Mouse (Mus musculus): ENCODE data around the gene Cd248. TPM values are rescaled to one million over a fixed set of nuclear protein-coding genes. Genes with fewer than 3 reads are reported as not detected.

Gene Cd248
- polyA plus RNA-seq, 1 experiment from 2014 or later = 19.9 TPM

DNA sequence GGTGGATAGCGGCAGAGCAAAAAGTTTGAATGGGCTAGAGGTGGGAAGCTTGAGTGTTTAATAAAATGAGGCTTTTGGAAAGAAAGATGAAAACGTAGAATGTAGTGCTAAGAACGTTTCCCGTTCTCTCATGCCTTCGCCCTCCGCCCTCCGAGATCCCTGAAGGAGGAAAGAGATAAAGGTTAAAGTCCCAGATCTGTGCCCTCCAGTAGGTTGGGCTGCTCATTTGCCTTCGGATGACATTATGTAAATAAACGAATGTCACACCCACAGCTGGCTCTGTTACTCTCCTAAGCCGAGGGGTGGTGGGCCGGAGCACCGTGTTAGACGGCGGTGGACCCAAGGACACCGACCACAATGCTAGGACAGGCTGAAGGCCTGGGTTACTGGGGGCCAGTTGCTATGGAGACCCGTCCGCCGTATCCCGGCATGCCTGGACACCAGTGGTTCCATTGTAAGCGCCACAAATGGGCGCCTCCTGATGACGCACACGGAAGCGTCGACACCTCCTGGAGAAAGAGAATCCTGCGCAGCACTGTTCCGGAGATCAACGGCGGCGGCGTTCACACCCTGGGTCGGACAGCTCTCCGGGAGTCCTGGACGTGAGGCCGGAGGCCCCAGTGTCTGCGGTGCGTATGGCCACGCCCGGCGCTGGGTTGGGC lies 26.9 kb upstream of the Cd248 start, which contains the start of gene Brms1:
Brms1 (plus strand) TSS at position 493 of the 662 bp plus-strand sequence.
- Histone ChIP-seq H3K27ac (replicated peaks) (peak within 1 kb of the TSS; percentile 66), H3K4me3 (replicated peaks) (peak within 1 kb of the TSS; percentile 89), H3K36me3 (peaks cover 18% of the 10 kb centered on the region), H3K4me2 (peak within 1 kb of the TSS; percentile 95), H3K9me3 (replicated peaks) (no peaks in the 10 kb centered on the region), H3K4me1 (peaks cover 46% of the 10 kb centered on the region), H3K9ac (replicated peaks) (peak within 1 kb of the TSS; percentile 81), H3K27me3 (replicated peaks) (no peaks in the 10 kb centered on the region)
- WGBS = 7% methylated on average over 40 of the region's 40 CpGs
- peak; percentile 46 for ATAC-seq (ENCODE audit: low FRiP score)

DNA sequence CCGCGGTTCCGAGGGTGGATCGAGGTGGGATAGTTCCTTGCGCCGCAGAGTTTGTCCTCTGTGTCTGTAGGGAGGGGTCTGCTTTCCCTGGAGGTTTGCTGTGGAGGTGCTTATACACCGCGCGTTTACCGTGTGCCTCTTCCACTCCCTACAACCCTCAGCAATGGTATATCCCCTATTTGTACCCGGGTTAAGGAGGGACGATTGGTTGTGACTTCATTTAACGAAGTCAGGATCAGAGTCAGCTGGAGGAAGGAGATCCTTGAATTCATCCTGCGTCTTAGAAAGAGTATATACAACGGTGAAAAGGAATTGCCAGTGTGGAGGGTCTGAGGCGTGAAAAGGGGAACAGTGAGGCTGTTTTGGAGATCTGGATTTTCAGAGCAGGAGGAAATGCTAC lies 26.3 kb upstream of the Cd248 start:
- H3K27ac ChIP-seq (replicated peaks) = peak overlapping the region; percentile 66; the same call in 1 of the 2 replicates
- H3K36me3 ChIP-seq = peaks cover 24% of the 10 kb centered on the region
- H3K4me1 ChIP-seq = peaks cover 46% of the 10 kb centered on the region
- H3K9me3 ChIP-seq (replicated peaks) = no peaks in the 10 kb centered on the region
- no peaks in the 10 kb centered on the region for H3K27me3 ChIP-seq (replicated peaks)
- WGBS = 1% methylated on average over 16 of the region's 16 CpGs
- ATAC-seq (ENCODE audit: low FRiP score) = no peak
- H3K9ac ChIP-seq (replicated peaks) = peak overlapping the region; percentile 81
- H3K4me2 ChIP-seq = peak overlapping the region; percentile 95
- H3K4me3 ChIP-seq (replicated peaks) = peak overlapping the region; percentile 89

GRCm38 (mm10) chr19:5045531-5045930 lies 22.3 kb upstream of the Cd248 start:
- WGBS = 84% methylated on average over 4 of the region's 4 CpGs
- Histone ChIP-seq H3K4me1 (peaks cover 32% of the 10 kb centered on the region), H3K4me3 (replicated peaks) (no peak overlapping the region), H3K36me3 (peaks cover 49% of the 10 kb centered on the region), H3K9me3 (replicated peaks) (no peaks in the 10 kb centered on the region), H3K9ac (replicated peaks) (no peak overlapping the region), H3K4me2 (no peak overlapping the region), H3K27me3 (replicated peaks) (peaks cover 8% of the 10 kb centered on the region), H3K27ac (replicated peaks) (no peak overlapping the region)
- ATAC-seq (ENCODE audit: low FRiP score) = no peak

DNA sequence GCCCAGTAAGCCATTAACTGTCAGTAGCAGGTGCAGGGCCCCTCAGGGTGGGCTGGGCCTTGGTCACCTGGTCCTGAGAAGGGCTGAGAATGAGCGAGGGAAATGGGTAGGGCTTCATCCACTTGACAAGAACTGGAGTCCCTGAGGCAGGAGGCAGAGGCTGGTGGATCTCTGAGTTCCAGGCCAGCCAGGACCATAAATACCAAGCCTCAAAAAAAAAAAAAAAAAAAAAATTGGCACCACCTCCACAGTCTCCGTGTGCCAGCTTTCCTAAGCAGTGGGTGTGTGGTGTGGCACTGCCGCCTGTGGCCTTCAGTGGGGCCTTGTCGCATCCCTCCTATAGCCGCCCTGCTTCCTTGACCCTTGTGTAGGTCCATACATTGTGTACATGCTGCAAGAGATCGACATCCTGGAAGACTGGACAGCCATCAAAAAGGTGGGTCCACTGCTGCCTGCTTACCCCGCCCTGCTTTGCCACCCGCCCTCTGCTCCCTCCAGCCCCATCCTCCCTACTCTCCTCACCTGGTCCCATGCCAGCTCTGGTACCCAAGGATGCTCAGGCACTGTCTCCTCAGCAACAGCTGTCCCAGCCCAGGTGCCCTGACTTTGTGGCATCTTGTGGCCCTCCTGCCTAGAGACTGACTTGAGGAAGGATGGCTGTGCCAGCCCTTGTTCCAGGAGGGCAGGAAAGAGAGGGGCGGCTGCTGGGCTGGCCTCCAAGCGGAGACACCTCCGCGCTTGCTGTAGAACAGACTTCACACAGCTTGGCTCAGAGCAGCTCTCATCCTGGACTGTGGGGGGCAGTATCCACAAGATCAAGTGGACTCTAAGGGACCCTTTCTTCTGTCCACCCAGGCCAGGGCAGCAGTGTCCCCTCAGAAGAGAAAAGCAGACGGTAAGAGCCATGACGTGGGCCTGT lies 19.5 kb upstream of the Cd248 start:
- Histone ChIP-seq H3K4me3 (replicated peaks) (no peak overlapping the region), H3K27ac (replicated peaks) (no peak overlapping the region), H3K4me2 (no peak overlapping the region), H3K27me3 (replicated peaks) (peaks cover 37% of the 10 kb centered on the region), H3K4me1 (peaks cover 13% of the 10 kb centered on the region), H3K9me3 (replicated peaks) (no peaks in the 10 kb centered on the region), H3K36me3 (peaks cover 46% of the 10 kb centered on the region), H3K9ac (replicated peaks) (no peak overlapping the region; the same call in 1 of the 2 replicates)
- WGBS = 84% methylated on average over 14 of the region's 14 CpGs
- no peak for ATAC-seq (ENCODE audit: low FRiP score)

- Histone ChIP-seq H3K9me3 (replicated peaks) (no peaks in the 10 kb centered on the region), H3K4me2 (no peak overlapping the region), H3K9ac (replicated peaks) (no peak overlapping the region), H3K27me3 (replicated peaks) (peaks cover 41% of the 10 kb centered on the region), H3K36me3 (peaks cover 41% of the 10 kb centered on the region), H3K4me1 (peaks cover 13% of the 10 kb centered on the region), H3K27ac (replicated peaks) (no peak overlapping the region), H3K4me3 (replicated peaks) (no peak overlapping the region)
- no peak for ATAC-seq (ENCODE audit: low FRiP score)
- WGBS = 85% methylated on average over 6 of the region's 6 CpGs
Observed at GRCm38 (mm10) chr19:5049325-5049724, 18.6 kb upstream of the Cd248 start.

- Histone ChIP-seq H3K27me3 (replicated peaks) (peaks cover 48% of the 10 kb centered on the region), H3K36me3 (peaks cover 36% of the 10 kb centered on the region), H3K9me3 (replicated peaks) (no peaks in the 10 kb centered on the region), H3K4me3 (replicated peaks) (no peak within 1 kb of the TSS; the same call in 1 of the 2 replicates), H3K4me1 (peaks cover 13% of the 10 kb centered on the region), H3K9ac (replicated peaks) (no peak within 1 kb of the TSS), H3K4me2 (peak within 1 kb of the TSS; percentile 24), H3K27ac (replicated peaks) (no peak within 1 kb of the TSS)
- ATAC-seq (ENCODE audit: low FRiP score) = 0 out of 2 replicates have a peak, but pooled peaks have one; percentile 15
- WGBS = 21% methylated on average over 14 of the region's 14 CpGs
Observed at GRCm38 (mm10) chr19:5050047-5050905, 17.6 kb upstream of the Cd248 start, which contains the start of gene Rin1. Rin1 (plus strand) TSS chr19:5050481.

- Histone ChIP-seq H3K27ac (replicated peaks) (no peak overlapping the region), H3K36me3 (peaks cover 30% of the 10 kb centered on the region), H3K9me3 (replicated peaks) (no peaks in the 10 kb centered on the region), H3K4me2 (peak overlapping the region; percentile 24), H3K4me3 (replicated peaks) (no peak overlapping the region), H3K27me3 (replicated peaks) (peaks cover 48% of the 10 kb centered on the region), H3K9ac (replicated peaks) (no peak overlapping the region), H3K4me1 (peaks cover 13% of the 10 kb centered on the region)
- 10% methylated on average over 17 of the region's 17 CpGs for WGBS
- no peak for ATAC-seq (ENCODE audit: low FRiP score)
Observed at GRCm38 (mm10) chr19:5051031-5051430, 16.8 kb upstream of the Cd248 start.

GRCm38 (mm10) chr19:5051515-5051914 lies 16.4 kb upstream of the Cd248 start:
- no peak for ATAC-seq (ENCODE audit: low FRiP score)
- peaks cover 48% of the 10 kb centered on the region for H3K27me3 ChIP-seq (replicated peaks)
- WGBS = 44% methylated on average over 3 of the region's 3 CpGs
- no peak overlapping the region for H3K4me3 ChIP-seq (replicated peaks)
- no peak overlapping the region for H3K27ac ChIP-seq (replicated peaks)
- H3K4me2 ChIP-seq = peak overlapping the region; percentile 24; the same call in 1 of the 2 replicates
- H3K9ac ChIP-seq (replicated peaks) = no peak overlapping the region
- H3K4me1 ChIP-seq = peaks cover 18% of the 10 kb centered on the region
- H3K36me3 ChIP-seq = peaks cover 26% of the 10 kb centered on the region
- H3K9me3 ChIP-seq (replicated peaks) = no peaks in the 10 kb centered on the region

DNA sequence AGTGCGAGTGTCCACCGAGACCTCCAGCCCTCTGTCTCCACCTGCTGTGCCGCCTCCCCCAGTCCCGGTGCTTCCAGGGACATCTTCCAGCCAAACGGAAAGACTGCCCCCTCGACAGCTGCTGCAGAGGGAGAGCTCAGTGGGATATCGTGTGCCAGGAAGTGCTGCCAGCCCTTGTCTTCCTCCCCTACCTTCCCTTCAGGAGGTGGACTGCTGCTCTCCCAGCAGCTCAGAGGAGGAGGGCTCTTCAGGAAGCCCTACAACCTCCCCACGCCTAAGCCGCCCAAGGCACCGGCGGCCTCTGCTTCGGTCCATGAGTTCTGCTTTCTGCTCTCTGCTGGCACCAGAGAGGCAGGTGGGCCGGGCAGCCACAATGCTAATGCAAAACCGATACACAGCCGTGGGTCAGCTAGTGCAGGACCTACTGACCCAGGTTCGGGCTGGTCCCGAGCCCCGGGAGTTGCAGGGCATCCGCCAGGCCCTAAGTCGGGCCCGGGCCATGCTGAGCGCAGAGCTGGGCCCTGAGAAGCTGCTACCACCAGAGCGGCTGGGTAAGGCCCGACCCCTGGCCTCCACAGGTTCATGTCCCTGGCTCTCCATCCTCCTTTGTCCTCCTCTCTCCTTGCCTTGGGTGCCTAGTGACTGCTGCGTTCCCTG lies 15.6 kb upstream of the Cd248 start:
- Histone ChIP-seq H3K36me3 (peaks cover 18% of the 10 kb centered on the region), H3K4me1 (peaks cover 19% of the 10 kb centered on the region), H3K4me3 (replicated peaks) (no peak overlapping the region), H3K4me2 (no peak overlapping the region), H3K9me3 (replicated peaks) (no peaks in the 10 kb centered on the region), H3K27ac (replicated peaks) (no peak overlapping the region), H3K9ac (replicated peaks) (no peak overlapping the region), H3K27me3 (replicated peaks) (peaks cover 48% of the 10 kb centered on the region)
- 33% methylated on average over 25 of the region's 25 CpGs for WGBS
- ATAC-seq (ENCODE audit: low FRiP score) = no peak

GRCm38 (mm10) chr19:5052853-5053252 lies 15.0 kb upstream of the Cd248 start:
- Histone ChIP-seq H3K4me3 (replicated peaks) (no peak overlapping the region), H3K36me3 (peaks cover 12% of the 10 kb centered on the region; the same call in 1 of the 2 replicates), H3K27me3 (replicated peaks) (peaks cover 52% of the 10 kb centered on the region), H3K4me2 (no peak overlapping the region), H3K9ac (replicated peaks) (no peak overlapping the region), H3K9me3 (replicated peaks) (no peaks in the 10 kb centered on the region), H3K27ac (replicated peaks) (no peak overlapping the region), H3K4me1 (peaks cover 19% of the 10 kb centered on the region)
- 62% methylated on average over 17 of the region's 17 CpGs for WGBS
- no peak for ATAC-seq (ENCODE audit: low FRiP score)
